Mouse (Mus musculus) left cerebral cortex, adult 18-20 months (tissue): ENCODE measurements around the gene Fcho2. TPM values are rescaled to one million over a fixed set of nuclear protein-coding genes. Genes with fewer than 3 reads are reported as not detected.
"Not testable (repeated sequence)": the region's sequence is repeated elsewhere in the genome, so short reads cannot be mapped to it uniquely, and the experiment has no call there.

Experiments used
- DNase-seq, 2 experiments: peaks; one replicate each; pipeline ENCODE4 v3.0.0; 2021 to 2022; ENCODE audit warnings: low spot score in 2 of 2, mixed read lengths in 1 of 2
- long read RNA-seq, 2 experiments: library from polyadenylated mRNA; stranded (forward); transcript quantifications; one replicate each; pipeline ENCODE4 v2.0.0; 2021
- total RNA-seq, 2 experiments: library from RNA; stranded (reverse); gene quantifications; 2 replicates each; pipeline ENCODE4 v1.2.3; 2021

The Fcho2 gene
- 10 to 100 TPM; 36.4 to 37.9 TPM for total RNA-seq
- long read RNA-seq, experiment 1, partial matches to known transcripts, result 1 of 3 reads
- long read RNA-seq, experiment 1, other reads (novel, unspliced or antisense), result 2 of 3 reads
- long read RNA-seq, experiment 2, partial matches to known transcripts, result 0 of 3 reads
- long read RNA-seq, experiment 2, other reads (novel, unspliced or antisense), result 3 of 3 reads

DNA sequence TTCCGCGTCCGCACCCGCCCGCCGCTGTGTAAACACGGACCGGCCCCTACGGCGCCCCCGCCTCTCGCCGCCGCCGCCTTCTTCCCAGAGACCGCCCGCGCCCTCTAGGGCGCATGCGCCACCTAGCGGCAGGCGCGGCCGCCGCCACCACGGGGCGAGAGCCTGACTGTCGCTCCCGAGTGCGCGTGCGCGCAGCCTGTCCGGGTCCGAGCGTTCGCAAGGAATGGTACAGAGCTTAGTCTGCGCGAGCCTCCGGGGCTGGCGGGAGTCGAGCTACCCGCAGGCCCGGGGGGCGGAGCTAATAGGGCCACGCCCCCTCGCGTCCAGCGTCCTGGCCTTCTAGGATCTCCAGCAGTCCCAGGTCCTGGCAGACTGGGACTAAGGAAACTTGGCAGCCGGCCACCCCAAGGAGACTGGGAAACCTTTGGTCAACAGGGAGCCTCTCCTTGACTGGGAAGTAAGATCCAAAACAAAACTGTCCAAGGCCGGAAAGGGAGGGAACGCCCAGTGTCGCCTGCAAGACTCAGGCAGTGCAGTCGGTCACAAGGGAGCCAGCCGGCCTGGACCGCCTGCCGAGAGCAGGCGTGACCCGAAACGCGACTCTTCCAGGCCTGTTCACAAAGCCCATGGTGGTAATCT, at the start of gene Fcho2:
Gene Fcho2 (minus strand): TSS at position 303 of the 639 bp plus-strand sequence.
- peak; percentile 92 to 95 for DNase-seq

DNA sequence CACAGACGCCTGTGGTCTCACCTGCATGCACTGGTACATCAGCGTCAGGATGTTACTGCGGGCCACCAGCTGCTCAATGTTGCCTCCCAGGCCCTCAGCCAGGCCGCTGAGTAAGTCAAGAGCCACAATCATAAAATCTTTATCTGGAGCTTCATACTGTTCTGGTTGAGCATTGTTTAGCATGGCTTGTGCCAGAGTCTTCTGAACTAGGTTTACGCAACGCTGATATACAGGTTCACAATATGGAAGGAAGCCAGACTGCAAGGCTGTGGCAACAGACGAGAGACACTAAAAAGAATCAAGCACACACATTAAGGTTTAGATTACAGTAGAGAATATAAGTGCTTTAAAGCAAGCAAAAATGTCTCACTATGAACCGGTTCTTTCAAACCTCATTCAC, 40.0 kb upstream of the Fcho2 start:
- no peak for DNase-seq

DNA sequence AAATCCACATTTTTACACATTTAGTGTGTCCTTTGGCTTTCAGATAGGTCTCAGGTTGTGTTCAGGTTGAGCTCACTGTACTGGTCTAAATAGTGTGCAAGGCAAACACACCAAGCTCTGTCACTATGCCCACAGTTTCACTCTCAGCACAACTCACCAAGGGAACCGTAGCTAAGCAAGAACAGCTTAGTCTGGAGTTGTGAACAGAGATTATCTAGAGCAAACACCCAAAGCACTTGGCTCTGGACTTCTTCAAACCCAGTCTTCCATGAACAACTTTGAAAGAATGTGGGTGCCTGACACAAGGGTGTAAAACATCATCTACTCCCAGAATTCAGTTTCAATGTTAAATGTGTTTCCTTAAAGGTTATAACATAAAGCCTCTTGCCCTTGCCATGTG, 30.5 kb upstream of the Fcho2 start:
- DNase-seq, result no peak

DNA sequence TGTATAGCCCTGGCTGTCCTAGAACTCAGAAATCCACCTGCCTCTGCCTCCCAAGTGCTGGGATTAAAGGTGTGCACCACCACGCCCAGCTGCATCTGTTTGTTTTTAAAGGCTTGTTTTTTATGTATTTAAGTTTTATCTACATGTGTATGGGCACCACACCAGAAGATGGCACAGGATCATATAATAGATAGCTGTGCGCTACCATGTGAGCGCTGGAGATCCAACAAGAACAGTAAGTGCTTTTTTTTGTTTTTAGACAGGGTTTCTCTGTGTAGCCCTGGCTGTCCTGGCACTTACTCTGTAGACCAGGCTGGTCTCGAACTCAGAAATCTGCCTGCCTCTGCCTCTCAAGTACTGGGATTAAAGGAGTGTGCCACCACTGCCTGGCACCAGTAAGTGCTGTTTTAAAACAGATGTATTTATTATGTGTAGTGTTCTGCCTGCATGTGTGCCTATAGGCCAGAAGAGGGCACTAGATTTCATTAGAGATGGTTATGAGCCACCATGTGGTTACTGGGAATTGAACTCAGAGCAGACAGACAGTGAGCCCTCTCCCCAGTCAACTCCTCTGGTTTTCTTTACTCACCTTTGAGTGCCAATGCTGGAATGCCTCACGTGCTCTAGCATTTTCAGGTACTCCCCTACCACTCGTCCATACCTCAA, 21.3 kb upstream of the Fcho2 start:
- no peak for DNase-seq

DNA sequence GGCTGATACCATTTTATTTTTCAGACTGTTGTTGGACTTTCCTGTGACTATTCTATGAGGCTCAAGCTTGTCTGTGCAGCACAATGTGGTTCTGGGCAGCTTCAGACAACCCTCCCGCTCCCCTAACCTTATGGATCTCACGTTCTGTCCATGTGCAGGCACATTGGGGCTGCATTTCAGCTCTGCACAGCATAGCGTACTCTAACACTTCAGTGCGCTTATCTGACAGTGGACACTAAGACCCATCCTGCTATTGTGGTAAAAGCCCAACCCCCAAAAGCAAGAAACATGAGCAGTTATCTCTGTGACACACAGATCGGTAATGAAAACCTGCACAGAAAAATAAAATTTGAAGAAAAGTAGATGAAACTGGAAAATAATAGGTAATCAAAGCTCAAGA, 20.5 kb upstream of the Fcho2 start:
- DNase-seq, result no peak

DNA sequence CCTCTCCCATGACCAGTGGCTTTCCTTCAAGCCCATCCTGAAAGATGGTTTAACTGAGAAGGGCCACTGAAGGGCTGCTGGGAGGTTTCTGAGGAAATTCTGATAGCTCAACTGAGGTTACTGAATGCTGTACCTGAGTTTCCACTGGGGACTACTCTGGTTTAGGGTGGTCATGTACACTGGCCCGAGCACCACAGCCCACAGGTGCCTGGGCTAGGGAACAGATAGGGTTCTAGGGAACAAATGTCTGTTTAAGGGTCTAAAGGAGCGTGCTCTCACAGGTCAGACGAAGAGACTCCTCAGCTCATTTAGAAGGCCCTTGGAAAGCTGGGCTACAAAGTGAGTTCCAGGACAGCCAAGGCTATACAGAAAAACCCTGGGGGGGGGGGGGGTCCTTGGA, 19.5 kb upstream of the Fcho2 start:
- DNase-seq, result no peak

DNA sequence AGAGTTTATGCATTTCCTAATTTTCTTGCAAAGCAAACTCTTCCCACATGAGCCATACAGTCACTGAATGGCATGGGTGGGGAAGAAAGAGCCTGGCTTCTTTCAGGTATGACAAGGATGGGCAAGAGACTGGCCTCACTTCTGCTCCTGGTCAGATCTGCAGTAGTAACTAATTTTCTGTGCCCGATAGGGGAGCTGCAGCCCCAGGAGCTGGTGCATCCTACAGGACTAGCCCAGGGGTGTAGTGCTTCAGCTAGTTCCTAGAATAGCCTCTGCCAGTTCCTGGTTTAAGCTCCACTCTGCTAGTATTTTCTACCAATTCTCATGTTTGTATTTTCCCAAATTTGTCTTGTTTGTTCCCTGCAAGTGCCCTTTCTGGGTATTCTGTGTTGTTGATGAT, 18.9 kb upstream of the Fcho2 start:
- no peak for DNase-seq

DNA sequence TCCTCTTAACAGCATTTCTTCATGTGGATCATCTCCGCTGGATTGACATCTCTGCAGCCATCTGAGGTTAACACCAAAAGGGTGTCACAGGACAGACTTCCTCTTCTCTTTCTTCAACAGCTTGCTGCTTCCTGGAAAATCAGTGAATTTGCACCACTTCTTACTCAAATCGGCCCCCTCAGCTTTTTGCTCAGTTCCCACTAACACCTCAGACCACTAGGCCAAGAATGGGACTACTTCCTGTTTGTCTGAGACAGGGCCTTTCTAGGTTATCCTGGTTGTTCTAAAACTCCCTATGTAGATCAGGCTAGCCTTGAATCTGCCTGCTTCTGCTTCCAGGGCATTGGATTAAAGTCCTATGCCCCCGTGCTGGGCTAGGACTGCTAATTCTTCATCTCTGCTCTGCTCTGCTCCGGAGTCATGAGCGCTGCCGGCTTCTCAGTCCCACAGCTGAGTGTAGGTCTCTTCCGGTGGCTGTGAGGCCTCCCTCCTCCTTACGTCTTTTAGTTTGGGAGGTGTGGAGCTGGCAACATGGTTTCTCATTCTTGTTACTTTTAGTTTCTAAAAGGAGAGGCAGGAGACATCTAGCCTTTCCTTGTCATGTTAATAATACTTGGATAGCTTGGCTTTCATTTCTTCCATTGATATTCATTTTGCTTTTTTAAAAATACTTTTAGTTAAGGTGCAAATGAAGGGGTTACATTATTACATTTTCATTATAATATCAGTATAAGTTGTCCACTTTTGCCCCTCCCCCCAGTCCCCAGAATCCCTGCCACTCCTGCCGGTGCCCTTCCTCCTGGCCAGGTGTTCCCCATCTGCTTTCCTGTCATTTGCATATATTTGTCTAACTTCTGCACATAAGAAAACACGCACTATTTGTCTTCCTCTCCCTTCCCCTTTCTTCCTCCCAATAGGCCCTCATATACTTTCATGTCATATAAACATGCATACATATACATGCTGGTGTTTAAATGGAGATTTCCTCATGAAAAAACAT, 17.5 kb upstream of the Fcho2 start:
- no peak for DNase-seq

DNA sequence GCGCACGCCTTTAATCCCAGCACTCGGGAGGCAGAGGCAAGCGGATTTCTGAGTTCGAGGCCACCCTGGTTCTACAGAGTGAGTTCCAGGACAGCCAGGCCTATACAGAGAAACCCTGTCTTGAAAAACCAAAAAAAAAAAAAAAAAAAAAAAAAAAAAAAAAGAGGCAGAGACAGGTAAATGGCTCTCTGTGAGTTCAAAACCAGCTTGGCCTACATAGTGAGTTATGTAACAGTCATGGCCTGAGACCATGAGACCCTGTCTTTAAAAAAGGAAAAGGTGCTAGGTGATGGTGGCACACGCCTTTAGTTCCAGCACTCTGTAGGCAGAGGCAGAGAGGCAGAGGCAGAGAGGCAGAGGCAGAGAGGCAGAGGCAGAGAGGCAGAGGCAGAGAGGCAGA, 13.8 kb upstream of the Fcho2 start:
- DNase-seq, result not testable (repeated sequence)

DNA sequence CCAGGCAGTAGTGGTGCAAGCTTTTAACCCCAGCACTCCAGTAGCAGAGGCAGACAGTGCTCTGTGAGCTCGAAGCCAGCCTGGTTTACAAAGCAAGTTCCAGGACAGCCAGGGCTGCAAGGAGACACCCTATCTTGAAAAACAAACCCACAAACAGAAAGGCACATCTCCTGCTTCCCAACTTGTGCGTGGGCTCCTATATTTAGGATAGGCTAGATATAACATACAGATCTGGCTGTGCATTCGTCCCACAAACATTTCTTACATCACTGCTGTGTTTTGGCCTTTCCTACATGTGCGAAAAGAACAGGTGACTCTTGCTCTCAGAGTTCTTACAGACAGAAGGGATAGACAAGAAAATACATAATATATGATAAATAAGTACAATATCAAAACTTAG, 10.3 kb upstream of the Fcho2 start:
- DNase-seq, result no peak

DNA sequence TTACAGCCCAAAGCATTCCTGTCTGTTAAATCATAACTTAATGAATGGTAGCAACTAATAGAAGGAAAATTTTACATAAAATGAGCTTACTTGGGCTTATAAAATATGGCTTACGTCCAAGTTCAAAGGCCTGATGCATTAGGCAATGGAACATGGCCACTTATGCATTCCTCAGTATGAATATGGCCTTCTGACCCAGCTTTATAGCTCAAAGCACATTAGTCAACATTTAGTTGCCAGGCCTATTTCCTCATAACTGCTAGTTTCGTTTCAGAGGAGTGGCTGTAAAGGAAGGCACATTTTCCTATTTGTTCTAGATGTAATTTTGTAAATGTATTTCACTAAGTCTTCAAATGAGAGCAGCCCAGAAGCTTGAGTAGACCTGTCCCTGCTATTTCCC, 3.8 kb upstream of the Fcho2 start:
- no peak for DNase-seq

DNA sequence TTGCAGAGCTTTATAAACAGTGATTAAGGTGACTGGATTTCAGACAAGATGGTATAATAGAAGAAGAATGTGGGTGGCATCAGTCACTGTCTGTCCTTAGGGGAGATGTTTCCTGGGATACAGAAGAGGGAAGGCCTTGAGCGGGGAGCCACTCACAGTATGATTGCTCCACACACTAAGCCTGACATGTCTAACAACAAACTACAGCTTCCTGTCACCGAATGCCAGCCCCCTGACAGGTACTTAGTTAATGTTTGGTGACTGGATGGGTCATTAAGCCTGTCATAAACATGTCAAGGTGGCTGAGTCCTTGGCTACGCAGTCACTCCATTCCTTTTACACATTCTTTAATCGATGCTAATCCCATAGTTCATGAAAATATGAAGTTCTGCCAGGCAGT, 3.0 kb upstream of the Fcho2 start:
- DNase-seq, result no peak

DNA sequence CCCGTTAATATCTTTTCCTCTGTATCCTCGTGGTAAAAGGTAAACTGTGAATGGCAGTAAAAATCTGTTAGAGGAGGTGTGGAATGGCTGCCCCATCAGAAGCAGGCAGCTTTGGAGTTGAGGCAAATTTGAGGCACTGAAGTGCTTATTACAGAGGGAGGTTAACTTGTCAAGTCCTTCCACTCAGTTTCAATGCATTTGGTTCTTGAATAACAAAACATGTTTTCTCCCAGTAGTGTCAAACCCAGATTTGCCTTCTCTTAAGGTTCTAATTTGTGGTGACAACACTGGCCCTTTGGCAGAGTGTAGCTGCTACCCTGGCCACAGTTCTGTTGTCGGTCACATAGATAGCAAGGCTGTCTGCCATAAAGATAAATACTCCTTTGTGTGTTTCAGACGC, 2.5 kb upstream of the Fcho2 start:
- no peak for DNase-seq

DNA sequence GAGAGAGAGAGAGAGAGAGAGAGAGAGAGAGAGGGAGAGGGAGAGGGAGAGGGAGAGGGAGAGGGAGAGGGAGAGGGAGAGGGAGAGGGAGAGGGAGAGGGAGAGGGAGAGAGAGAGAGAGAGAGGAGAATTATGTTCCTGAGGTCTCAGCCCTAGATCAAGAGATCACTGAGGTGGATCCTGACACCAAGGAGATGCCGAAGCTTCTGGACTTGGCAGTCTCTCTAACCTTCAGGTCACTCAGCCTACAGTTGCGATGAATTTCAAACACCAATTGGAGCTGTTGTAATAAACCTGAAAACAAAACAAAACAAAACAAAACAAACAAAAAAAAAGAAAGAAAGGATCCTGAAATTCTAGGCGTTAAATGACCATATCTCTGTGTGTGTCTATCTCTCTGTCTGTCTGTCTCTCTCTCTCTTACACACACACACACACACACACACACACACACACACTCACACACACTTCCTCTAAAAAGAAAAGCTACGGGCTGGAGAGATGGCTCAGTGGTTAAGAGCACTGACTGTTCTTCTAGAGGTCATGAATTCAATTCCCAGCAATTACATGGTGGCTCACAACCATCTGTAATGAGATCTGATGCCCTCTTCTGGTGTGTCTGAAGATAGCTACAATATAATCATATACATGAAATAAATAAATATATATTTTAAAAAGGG, 1.9 kb upstream of the Fcho2 start:
- DNase-seq, result not testable (repeated sequence)

DNA sequence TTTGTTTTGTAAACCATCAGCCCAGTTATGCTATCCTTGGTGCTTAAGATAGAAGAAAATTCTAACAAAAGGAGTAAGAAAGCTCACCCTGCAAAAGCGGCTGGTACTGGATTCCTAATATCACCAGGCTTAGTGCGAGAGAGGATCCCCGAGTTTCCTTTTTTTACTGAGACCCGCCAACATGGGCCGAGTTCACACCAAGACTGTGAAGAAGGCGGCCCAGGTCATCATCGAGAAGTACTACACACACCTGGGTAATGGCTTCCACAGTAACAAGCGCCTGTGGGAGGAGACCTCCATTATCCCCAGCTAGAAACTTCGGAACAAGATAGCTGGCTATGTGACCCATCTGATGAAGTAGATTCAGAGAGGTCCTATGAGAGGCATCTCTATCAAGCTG, 1.3 kb upstream of the Fcho2 start:
- DNase-seq, result no peak

DNA sequence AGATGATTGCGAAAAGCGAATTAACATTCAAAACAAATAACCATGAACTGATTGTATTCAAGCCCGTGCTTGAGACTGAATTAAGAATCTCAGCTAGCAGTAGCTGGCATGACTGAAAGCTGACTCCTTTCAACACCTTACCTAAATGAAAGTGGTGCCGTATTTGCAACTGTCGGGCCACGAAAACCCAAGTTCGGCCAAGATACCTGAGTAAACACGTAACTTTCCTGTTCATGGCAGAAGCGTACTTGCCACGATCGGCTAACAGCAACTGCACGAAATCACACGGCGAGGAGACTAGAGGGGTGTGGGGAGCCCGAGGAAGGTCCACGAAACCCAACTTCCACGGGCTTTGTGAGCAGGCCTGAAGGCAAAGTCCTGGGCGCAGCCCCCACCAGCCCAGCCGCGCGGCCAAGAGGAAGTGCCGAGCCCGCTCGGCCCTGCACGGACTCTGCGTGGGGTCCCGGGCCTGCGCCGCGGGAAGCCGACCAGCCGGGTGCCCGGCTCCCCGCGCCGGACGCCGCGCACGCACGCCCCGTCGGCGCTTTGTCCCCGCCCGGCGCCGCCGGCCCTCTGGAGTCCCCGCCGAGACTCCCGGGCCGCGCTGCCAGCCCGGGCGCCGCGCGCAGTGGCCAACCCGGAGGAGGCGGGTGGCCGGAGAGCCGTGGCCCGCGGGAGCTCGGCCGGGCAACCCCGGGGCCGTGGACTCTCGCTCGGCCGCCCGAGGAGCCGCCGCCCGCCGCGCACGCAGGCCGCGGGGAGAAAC, 791 bp downstream of the Fcho2 start:
- DNase-seq, result peak; percentile 37 to 42

DNA sequence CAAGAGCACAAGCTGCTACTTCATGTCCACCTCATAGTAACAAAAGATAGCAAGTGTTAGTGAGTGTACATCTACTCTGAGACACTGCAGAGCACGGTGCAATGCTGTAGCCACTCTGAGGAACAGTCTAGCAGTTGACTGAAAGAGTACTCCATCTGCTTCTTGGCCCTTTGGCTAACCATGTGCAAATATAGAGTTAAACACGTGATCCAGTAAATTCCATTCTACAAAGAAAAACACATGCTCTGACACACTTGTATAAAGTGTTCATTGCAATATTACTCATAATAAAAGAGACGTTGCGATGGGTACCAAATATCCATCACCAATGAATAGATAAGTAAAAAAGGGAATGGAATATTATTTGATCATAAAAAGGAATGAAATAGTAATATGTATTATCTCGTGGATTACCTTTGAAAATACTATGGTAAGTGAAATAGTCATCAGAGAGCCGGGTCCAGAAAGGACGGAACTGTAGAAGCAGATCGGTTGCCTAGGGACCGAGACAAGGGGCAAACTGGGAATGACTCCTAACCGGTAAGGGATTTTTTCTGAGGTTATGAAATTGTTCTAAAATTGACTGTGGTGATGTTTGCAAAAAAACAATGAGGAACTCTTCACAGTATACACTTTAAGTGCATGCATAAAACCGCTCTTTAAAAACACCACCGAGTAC, 1.5 kb downstream of the Fcho2 start:
- no peak for DNase-seq

DNA sequence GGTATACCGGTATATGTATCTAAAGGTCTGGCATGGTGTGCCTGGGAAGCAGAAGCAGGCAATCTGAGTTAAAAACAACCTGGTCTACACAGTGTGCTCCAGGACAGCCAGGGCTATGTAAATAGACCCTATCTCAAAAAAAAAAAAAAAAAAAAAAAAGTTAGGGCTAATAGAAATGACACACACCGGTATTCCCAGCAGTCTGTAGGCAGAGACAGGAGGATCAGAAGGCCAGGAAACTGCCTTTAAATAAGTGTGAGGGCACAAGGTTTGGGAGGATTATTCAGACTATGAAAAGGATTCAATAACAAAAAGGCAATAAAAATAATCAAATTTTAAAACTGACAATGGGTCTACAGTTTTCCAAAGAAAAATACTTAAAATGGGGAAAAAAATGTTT, 2.1 kb downstream of the Fcho2 start:
- no peak for DNase-seq

DNA sequence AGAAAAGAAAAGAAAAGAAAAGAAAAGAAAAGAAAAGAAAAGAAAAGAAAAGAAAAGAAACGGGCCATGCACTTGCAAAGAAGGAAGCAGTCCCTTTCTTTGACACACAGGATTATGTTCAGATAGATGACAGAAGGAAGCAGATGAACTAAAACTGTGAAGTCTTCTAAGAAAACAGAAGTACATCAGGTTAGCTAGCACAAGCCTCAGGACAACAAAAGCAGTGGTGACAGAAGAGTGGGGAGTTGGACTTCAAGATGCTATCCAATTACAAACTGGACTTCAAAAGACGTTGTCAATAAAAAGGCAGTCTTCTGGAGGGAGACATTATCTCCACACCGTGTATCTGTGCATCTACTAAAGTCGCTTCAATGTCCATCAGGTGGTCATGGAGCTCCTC, 3.0 kb downstream of the Fcho2 start:
- DNase-seq, result no peak

DNA sequence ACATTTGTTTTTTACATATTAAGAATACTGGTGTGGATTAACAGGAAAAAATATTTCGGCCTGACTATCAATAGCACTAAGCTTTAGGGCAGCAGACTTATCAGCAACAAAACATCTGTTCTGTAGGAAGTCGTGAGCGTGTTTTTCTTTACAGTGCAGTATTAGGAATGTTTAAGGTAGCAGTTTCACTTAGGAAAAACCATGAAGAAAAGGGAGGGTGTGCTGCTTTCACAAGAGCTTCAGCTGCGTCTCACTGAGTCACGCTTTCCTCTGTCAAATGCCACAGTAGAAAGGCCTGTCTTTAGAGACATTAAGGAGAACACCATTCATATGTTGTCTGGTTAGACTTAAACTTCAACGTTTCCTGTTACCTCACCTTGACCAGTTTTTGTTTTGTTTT, 5.1 kb downstream of the Fcho2 start:
- DNase-seq, result no peak
